Mouse (Mus musculus) lung, postnatal 0 days (tissue): ENCODE measurements around the gene Cacna2d3.

Experiments
- CTCF ChIP-seq: IDR thresholded peaks from 2 replicates; pipeline ENCODE4 v1.5.1; 2016; ENCODE audit warnings: antibody characterized with exemption, mild to moderate bottlenecking
- EP300 ChIP-seq: IDR thresholded peaks from 2 replicates; pipeline ENCODE4 v1.6.1; 2016; ENCODE audit warnings: antibody characterized with exemption, mild to moderate bottlenecking, control low read depth

DNA sequence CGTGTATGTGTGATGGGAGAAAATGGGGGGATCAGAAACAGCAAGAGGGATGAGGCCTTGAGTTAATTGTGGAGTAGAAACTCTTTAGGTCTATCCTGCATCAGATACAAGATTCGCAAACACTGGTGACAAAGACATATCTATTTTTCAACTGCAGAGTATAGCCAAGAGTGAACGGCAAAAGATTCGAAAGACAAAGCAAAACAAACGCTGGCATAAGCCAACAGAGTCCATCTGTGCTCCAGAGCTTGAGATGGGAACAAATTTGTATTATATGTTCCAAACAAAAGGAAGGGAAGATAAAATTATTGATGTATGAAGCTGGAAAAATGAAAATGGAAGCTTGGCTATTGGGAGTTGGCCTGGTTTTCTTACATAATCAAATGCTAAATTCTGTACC, 802.8 kb downstream of the Cacna2d3 start:
- TF ChIP-seq CTCF (no peak), EP300 (no peak)
